Mouse (Mus musculus) kidney, adult 11 months (tissue): ENCODE measurements around the gene Fars2.

Experiments
- DNase-seq: peaks from one replicate; pipeline ENCODE4 v3.0.0; 2022

Fars2 gene

DNA sequence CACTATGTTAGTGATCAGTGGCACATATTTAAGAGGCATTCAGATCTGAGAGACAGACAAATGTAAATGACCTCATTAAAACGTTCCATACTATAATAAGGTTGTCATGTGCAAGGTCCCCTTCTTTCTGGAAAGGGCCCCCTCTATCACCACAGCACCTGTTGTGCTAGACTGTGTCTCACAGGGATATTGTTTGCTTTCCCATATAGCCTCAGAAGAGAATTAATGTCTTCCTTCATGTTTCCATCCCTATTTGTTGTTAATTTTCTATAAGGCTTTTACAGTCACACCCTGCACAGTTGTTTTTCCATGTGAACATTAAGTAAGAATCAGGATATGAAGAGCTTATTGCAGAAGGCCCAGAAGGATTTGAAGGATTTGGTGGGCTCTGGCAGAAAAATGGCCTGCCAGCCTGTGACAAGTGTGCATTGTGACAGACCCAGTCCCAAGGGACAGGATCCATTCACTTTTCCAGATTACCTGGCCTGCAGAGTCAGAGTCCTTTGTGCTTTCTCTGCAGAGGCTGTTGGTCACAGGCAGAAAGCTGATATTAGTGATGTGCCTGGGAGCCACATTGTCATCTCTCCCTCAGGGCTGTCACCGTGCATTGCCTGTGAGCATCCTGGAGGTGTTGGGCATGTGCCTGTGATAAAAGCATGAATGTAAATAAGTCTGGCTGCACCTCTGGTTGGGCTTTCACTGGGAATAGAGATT lies 352.4 kb downstream of the Fars2 start:
- DNase-seq = no peak

DNA sequence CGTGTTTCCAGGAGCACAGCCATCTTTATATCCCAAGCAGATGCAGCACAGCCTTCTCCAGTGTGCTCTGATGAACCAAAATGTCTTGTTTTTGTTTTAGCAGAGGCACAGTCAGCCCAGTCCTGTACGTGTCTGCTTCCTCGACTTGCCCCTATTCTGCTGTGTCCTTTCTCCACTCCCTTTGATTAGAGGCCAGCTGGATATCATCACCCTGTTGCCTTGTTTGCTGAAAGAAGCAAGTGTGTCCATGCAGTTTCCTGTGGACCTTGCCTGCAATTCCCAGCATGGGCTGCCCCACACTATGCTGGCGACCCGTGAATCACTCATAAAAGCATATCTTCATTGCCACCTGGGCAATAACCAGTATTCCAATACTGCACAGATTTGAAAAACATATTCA lies 360.4 kb downstream of the Fars2 start:
- DNase-seq = no peak

DNA sequence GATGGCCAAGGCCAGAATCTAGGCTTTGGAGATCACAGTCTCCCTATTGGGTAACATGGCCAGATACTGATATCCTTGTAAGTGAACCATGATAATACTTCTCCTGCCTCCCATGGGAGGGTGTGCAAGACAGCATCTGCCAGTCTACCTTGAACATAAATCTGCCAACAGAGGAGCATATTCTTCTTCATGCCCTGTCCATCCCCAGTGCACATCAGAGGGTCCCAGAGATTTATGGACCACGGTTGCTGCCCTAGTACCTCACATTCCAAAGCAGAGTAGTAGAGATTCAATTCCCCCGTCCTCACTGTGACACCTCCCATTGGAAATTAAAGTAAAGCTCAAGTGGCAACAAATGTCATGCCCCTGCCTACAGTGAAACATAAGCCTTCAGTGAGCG lies 361.0 kb downstream of the Fars2 start:
- DNase-seq = no peak

DNA sequence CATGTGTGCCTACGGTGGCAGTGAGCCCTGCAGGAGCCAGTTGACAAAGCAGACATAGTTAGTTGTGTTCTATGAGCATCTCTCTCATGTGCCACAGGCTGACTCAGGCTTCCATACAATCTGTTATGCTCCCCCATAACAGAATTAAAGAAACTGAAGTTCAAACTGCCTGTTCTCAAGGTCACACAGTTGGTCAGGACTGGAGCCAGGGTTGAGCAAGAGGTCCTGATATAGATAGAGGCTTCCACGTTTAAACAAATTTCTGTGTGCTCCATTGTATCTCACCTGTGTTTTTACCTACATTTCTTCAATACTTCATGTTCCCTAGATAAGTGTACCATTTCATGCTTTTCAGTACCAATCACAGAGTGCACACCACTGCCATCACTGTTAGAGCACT lies 362.9 kb downstream of the Fars2 start:
- no peak for DNase-seq

DNA sequence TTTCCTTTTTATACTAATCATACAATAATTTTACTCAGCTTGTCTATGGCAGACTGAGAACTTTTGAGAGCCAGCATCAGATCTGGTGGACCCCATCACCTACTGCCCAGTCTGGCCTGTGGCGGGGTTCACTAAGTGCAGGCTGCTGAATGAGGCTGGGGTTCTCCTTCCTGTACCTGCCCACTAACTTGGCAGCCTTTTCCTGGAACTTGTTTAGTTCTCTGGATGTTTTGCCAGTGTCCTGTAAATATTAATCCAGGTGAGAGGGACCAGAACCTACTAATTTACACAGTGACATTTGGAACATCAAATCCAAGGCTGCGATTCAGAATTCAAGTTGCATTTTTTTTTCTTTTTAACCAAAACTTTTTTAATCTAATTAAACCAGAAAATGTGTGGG lies 367.2 kb downstream of the Fars2 start:
- no peak for DNase-seq

DNA sequence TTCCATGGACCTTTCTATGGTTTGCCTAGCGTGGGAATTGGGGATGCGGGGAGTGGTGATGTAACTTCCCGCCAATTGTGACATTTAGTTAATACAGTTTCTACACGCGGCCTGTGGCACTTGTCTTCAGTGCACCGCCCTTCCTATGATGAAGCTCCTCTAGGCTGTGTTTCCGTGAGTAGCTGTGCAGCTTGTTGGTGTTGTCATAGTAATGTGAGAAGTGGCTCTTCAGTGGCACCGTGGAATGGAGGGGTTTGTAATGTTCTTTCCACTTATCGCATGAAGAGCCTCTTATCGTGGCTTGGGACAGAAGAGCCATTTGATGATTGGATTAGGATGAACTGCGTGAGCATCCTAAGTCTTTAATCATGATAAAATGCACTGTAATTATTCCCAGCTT lies 369.5 kb downstream of the Fars2 start:
- no peak for DNase-seq

DNA sequence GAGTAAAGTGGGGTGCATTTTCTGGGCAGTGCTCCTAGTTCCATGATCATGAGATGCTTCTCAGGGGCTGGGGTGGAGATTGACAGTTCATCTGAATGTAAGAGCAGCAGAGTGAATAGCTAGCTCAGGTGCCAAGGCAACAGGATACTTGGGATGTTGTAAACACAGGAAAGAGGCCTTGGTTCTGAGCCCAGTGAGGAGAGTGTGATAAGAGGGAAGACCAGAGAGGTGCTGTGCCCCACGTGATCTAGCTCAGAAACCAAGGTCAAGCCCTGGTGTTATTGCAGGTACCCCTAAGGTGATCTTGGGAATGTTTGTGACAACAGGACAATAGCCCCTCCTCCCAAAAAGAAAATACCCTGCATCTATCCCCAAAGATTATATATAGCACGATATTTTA lies 372.2 kb downstream of the Fars2 start:
- no peak for DNase-seq

DNA sequence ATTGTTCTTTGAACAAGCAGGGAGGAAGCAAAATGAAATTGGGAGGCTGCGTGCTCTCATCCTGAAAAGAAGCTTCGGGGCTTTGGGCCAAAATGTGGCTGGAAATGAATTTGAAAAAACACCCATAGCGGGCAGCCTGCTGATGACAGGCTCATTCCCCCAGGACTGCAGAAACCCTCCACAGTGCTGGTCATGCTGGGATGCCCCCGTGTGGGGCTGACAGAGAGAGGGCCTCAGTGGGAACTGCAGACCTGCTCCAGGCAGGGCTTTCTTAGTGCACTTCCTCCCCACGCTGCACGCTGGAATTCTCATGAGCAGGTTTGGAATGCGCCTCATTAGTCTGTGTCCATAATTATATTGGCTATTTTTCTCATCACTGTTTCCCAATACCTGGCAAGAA lies 373.4 kb downstream of the Fars2 start:
- no peak for DNase-seq

DNA sequence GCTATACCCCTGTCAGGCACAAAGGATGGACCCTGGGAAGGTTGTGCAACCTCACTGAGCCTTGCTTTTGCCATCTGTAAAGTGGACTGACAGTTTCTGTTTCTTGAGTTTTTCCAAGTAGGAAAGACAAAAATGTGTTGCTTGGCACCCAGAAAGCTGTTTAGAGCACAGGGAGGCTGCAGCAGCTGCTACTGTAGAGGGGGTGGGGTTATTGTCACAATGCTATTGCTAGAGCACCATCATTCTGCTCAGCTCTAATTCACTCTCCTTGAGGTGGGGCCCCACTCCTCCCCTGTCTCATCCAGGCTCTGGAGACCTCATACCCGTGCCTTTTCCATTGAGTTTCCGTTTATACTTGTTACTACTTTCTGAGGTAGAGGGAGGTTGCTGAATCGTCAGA lies 375.2 kb downstream of the Fars2 start:
- no peak for DNase-seq

DNA sequence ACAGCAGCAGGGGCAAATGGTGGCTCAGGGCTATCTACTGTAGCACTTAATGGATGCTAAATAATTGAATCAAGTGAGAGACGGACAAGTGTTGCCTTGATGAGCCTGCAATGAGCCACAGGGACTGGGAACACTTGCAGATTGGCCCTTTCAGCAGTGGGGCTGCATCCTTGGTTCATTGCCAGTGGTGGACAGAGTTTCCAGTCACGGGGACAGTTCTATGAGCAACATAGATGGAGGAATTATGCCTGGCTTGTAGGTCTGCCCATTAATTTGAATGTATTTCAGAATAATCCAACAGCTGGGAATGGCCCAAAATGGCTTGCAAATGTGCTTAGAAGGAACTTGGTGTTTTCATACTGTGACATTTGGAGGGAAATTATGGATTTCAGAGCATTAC lies 376.1 kb downstream of the Fars2 start:
- no peak for DNase-seq

DNA sequence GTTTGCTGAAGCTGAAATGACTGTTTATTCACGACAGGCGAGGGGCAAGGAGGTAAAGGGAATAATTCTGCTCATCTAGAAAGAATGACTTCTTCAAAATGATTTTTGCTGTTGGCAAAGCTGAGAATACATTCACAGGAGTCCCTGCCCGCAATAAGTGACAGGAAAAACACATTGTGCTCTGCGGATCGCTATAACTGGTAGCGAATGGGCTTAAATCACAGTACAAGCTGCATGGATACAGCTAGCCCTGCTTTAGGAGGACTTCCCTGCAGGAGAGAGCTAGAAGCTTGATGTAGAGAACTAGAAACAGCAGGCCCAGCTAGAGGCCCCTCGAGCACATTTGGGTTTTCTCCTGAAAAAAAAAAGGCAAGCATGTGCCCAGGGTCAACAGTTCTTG lies 376.6 kb downstream of the Fars2 start:
- DNase-seq = no peak

DNA sequence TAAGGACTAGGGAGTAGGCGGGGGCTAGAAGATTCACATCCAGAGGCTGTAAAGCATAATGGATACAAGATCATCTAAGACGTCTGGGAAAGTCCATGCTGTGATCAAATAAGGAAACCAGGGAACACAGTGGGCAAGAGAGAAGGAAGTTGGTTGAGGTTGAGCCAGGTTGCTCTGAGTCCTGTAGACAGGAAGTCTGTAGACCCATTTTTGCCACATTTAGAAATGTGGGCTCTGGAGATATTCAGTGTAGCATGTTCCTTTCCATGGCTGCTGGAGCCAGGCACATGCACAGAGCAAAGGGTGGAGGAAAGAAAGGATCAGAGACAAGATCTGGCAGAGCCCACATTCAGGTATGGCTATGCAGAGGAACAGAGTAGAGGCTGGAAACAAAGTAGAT lies 378.8 kb downstream of the Fars2 start:
- no peak for DNase-seq

DNA sequence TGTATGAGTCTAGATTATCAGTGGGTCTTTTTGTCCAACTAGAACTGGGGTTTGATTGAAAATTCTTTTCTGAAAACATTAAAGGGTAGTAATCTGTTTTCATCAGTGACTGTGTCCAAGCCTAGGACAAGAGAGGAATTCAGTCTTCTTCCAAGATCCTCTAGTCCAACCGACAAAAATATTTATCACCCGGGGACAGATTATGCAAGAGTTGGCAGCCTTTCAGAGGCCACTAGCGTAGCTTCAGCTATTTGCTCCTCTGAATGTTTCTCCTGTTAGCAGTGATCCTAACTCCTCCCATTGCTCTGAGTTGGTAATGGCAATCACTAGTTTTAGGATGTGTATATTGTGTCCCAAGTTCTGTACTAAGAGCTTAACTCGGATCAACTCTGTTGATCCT lies 380.1 kb downstream of the Fars2 start:
- DNase-seq = peak; percentile 76

DNA sequence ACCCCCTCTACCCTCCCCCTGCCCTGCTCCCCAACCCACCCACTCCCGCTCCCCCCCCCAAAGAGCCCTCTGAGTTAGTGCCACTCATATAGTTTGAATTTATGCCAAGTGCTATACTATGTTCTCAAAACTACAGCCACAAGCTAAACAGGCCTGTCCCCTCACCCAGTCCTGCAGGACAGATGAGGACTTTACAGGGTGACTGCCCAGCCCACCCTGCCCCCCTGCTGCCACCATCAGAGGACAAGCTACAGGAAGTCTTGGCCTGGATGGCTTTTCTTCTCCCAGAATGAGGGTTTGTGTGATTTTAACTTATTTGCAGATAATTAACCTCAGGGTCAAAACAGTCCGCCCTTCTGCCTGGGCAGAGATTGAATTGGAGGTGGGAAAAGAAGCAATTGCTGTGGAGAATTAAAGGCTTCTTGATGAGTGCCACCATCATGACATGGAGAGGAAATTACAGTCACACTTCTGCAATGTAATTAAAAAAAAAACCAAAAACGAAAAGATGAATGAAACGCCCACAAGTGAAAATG lies 383.2 kb downstream of the Fars2 start:
- peak; percentile 23 for DNase-seq

DNA sequence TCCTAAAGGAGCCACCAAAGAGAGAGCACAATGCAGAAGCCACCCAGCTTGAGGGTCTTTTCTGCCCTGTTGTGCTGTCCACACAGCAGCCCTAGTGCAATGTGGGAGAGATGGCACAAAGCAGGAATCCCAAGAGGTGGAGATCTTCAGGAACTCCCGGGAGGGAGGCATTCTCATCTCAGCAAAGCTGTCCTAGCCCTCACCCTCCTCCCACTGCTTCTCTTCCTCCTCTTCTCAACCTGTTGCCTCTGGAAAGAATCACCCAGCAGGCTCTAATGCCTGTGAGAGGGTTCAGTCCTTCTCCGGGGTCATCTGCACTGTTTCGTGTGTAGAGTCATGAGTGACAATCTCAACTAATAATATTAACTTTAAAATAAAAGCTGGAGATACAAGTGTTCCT lies 386.3 kb downstream of the Fars2 start:
- DNase-seq = no peak

DNA sequence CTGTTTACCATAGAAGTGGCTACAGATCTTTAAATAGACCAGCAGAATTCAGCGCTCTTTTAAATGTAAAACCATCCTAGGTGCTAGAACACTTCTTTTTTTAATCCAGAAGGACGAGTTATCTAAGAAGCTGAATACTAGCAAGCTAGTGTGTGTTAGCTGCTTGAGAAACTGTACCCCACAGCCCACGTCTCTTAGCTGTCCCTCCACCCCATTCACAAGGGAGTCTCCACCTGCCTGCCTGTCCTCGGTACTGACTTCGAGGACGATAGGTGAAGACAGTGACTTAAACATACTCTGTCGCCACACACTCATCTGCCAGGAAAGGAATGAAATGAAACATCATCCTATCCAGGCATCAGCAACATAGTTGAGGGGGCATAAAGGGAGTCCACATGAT lies 386.8 kb downstream of the Fars2 start:
- DNase-seq = no peak

DNA sequence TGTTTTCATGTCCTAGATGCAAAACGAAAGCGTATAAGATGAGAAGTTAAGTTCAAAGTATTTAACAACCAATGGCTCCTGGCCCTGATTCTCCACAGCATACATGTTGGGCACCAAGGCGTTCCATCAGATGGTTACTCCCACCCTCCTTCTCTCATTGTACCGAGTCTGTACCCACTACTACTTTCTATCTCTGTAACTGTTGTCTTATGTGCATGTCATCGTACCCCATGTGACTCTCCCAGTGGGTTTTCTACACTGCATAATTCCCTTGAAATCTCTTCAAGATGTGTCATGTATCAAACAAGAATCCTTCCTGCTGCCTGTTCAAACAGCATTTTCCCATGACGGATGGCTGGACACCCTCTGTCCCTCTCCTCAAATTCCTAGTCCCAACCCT lies 388.5 kb downstream of the Fars2 start:
- DNase-seq = no peak

DNA sequence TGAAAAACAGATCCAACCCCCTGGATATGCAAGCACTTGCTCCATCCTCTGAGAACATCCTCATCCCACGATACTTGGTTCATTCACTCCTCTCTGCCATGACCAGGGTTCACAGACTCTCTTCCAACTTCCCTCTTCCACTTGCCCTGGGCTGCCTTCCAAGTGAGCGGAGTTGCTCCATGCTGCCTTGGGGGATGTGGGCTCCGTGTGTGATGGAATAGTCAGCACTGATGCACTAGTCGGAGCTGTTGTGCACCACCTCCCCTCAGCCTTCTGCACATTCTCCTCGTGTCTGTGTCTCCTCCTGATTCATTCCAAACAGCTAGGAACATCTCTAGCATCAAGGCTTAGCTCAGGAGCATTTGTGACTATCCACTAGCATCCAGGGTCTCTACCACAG lies 389.1 kb downstream of the Fars2 start:
- no peak for DNase-seq

DNA sequence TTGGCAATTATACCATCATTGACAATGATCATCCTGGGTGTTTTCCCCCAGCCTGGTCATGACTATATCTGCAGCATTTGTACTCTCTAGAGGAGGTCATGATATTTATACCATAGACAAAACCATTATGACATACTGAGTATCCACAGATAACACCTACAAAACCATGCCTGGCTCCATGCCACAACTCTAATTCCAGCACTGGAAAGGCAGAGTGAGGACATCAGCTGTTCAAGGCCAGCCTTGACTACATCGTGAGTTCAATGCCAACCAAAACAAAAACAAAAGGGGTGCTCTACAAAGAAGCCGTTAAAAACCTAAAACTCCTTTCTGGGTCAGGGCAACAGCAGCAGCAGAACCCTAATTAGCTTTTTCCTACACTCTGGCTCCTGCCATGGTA lies 392.9 kb downstream of the Fars2 start:
- no peak for DNase-seq

DNA sequence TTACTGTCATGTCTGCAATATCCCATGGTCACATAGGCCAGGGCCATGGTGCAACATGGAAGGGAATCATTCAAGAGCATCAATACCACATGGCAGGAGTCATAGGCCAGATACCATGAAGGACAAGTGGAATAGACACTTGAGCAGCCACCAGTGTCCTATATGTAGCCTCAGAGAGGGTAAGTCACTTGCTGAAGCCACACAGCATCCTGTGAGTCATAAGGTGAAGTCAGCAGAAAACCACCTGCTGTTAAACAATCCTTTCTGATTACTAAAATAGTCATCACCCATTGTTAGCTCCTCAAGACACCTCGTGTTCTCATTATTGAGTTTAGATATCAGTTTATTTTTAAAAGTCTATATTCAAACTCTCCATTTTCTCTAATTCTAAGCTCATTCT lies 395.9 kb downstream of the Fars2 start:
- DNase-seq = no peak

DNA sequence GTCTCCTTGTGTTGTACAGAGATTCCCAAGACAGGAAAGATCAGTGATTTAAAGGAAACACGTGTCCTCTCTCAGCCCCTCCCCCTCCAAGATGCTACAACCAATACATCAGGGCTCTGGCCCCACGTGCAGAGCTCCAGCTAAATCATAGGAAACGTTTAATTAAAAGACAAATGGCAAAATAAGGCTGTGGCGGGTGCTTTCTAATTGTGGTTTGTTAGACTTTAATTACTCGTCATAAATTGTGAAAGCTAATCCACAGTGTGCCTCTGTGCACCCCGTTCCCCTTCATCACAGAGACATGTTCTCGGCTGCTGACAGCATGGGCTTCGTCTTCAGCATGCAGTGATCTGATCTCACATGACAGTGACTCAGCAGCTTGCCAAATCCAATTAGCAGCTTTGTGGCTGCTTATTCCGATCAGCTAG lies 400.9 kb downstream of the Fars2 start:
- DNase-seq = no peak

DNA sequence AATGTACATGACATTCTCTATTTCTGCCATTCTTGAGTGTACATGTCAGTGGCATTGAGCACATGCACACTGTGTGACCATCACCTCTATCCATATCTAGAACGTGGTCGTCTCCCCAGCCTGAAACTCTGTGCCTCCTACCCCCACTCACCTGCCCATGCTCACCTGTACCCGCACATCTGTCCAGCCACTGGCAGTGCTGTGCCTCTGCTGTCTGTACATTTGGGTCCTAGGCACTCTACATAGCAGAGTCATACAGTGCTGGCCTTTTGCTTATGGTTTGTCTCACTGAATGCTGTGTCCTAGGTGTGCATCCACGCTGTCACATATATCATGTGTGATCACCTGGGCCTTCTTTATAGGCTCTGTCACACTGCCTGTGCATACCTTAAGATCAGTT lies 410.5 kb downstream of the Fars2 start:
- no peak for DNase-seq

DNA sequence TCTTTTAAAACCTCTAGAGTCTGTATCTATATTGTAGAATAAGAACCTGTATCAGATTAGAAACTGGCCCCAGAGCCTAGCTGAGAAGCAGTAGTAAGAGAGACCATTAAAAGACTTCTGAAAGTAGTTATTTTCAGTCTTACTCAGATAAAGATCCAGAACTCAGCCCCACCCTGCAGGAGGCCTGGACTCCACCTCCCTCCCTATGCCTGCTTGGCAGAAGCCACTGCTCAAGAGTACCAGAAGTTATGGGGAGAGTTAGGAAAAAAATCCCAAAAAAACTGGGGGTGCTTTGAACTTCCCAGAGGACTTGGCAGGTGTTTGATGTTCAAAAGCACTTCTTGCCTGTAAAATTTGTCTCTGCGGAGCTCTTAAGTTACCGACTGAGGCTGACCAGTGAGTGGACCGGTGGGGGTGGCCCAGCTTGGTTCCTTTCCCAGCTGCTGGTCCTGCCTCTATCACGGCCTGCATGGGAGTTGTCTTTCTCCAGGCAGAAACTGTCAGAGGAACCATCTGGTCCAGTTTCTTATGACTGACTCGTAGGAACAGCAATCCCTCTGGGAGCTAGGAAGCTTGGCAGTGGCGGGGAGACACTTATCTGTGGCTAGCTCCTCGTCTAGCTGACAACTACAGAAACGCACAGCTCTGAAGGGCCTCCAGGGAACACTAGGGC lies 411.1 kb downstream of the Fars2 start:
- no peak for DNase-seq

DNA sequence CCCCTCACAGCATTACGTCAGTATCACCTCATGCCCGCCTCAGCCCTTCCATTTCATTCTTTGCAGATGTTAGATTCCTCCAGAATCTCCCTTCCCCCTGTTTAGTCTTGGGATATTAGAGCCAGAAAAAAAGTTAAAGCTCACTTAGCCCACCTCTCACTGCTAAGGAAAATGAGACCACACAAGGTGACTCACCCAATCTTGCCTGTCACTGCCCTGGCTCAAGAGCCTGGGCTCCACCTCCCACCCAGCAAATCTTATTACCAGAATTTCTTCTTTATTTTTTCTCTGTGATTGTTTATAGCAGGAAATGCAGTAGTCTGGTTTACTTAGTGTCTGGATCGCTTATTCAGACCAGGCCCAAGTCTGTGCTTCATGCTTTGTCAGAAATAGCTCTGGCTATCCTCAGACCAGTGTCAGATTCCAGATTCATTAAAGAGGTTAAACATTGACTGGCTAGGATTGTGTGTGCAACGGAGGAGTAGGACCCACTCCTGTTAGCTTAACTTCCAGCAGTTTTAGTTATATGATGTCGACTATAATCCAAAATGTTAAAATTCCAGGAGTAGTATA lies 412.3 kb downstream of the Fars2 start:
- DNase-seq = peak; percentile 21
